Mouse (Mus musculus) midbrain, postnatal 0 days (tissue): ENCODE results near the gene Spop. TPM values are rescaled to one million over a fixed set of nuclear protein-coding genes. Genes with fewer than 3 reads are reported as not detected.

Source experiments
- ATAC-seq: fragments of 200-750 bp; cut with Nextera tagmentation; 2 replicates; pipeline ENCODE4 v1.8.0; 2017; ENCODE audit warnings: moderate number of reproducible peaks, mild to moderate bottlenecking, moderate TSS enrichment, moderate library complexity; ENCODE audit not compliant: low FRiP score
- DNase-seq: peaks from one replicate; pipeline ENCODE4 v3.0.0-alpha.2; 2015; ENCODE audit warnings: low spot score
- H3K27ac ChIP-seq: fragments of 300-500 bp; sonication (generic); 2 replicates; pipeline ENCODE4 v1.5.1; 2014; ENCODE audit warnings: low read depth, mild to moderate bottlenecking, low read length, mixed read lengths
- H3K27me3 ChIP-seq: fragments of 300-500 bp; sonication (generic); 2 replicates; pipeline ENCODE4 v1.6.1; 2014; ENCODE audit warnings: low read length, control low read depth, mixed read lengths; ENCODE audit not compliant: insufficient read depth
- H3K36me3 ChIP-seq: fragments of 300-500 bp; sonication (generic); 2 replicates; pipeline ENCODE4 v1.6.1; 2014; ENCODE audit warnings: low read length, control low read depth, mixed read lengths; ENCODE audit not compliant: insufficient read depth
- H3K4me1 ChIP-seq: fragments of 300-500 bp; sonication (generic); 2 replicates; pipeline ENCODE4 v1.6.1; 2014; ENCODE audit warnings: mild to moderate bottlenecking, control low read depth, antibody characterized with exemption, low read length, mixed read lengths; ENCODE audit not compliant: insufficient read depth
- H3K4me2 ChIP-seq: fragments of 300-500 bp; sonication (generic); 2 replicates; pipeline ENCODE4 v1.6.1; 2014; ENCODE audit warnings: low read depth, mild to moderate bottlenecking, low read length, mixed read lengths; ENCODE audit not compliant: poor library complexity, severe bottlenecking
- H3K4me3 ChIP-seq: fragments of 300-500 bp; sonication (generic); 2 replicates; pipeline ENCODE4 v1.5.1; 2014; ENCODE audit warnings: low read depth, mild to moderate bottlenecking, low read length, moderate library complexity
- H3K9ac ChIP-seq: fragments of 300-500 bp; sonication (generic); replicated peaks from 2 replicates; pipeline ENCODE4 v1.6.1; 2014; ENCODE audit warnings: mild to moderate bottlenecking, low read length, moderate library complexity, mixed read lengths; ENCODE audit not compliant: poor library complexity, severe bottlenecking
- H3K9me3 ChIP-seq: fragments of 300-500 bp; sonication (generic); 2 replicates; pipeline ENCODE4 v1.6.1; 2016; ENCODE audit warnings: low read length, control low read depth
- CTCF ChIP-seq: IDR thresholded peaks from 2 replicates; pipeline ENCODE4 v1.5.1; 2016; ENCODE audit warnings: antibody characterized with exemption, mild to moderate bottlenecking
- WGBS: fragments of 180-500 bp; shearing (Covaris S2); extraction: QIAGEN DNeasy Blood & Tissue Kit; methylation state at CpG from one replicate; pipeline ENCODE4 v1.1.7; 2014; 5-methylcytosine and 5-hydroxymethylcytosine counted together
- polyA plus RNA-seq: library from polyadenylated mRNA; unstranded; fragments of >200 nt; fragmentation: Nextera tagmentation; extraction: Ambion mirVana; gene quantifications from 2 replicates; pipeline ENCODE4 v1.2.1, GENCODE M21; 2015
- total RNA-seq: library from RNA; depleted of rRNA; stranded (reverse); fragments of >200 nt; gene quantifications from 2 replicates; pipeline ENCODE4 v1.2.3, GENCODE M21; 2014

The Spop gene
- total and polyA plus RNA-seq, 2 experiments from 2014 or later, result 54.3 to 231 TPM

DNA sequence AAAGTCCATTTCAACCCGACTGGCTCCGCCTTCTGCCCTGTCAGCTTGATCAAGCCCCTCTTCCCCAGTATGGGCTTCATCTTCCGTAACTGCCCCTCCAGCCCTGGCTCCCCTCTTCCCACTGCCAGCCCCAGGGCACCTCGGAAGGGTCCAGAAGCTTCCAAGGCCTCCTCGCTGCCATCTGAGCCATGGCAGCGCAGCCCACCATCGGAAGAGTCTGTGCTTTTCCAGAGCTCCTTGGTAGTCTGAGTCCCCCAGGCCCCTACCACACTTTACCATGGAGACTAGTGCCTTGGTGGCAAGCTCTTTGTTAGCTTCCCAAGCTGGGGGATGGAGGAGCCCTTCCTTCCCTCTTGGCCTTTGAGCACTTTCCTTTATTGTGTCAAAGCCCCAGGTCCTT lies 33.2 kb upstream of the Spop start:
- H3K4me3 ChIP-seq, result no peak overlapping the region

DNA sequence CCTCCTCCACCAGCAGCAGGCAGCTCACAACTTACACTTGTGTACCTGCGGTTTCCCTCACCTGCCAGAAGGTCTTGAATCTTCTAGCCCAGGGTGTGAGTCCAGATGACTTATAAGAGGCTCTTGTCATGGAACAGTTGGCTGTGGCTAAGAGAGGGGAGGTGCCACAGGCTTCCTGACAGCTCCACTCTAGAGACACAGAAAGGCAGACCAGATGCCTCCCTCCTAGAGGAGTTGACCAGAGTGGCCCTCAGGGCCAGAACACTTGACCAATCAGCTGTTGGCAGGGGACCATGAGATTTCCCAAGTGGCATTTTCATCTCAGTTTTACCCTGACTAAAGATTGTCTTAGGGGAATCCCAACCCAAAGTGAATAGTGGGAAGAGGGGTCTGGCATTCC lies 32.7 kb upstream of the Spop start:
- peaks cover 3% of the 10 kb centered on the region; the same call in 1 of the 2 replicates for H3K4me1 ChIP-seq
- H3K9ac ChIP-seq, result no peak overlapping the region
- no peak for ATAC-seq
- H3K27me3 ChIP-seq, result no peaks in the 10 kb centered on the region
- no peak for TF ChIP-seq CTCF
- H3K9me3 ChIP-seq, result no peaks in the 10 kb centered on the region
- no peak for DNase-seq
- H3K27ac ChIP-seq, result no peak overlapping the region
- H3K36me3 ChIP-seq, result peaks cover 3% of the 10 kb centered on the region; the same call in 1 of the 2 replicates
- 100% methylated on average over 1 of the region's 1 CpGs for WGBS
- no peak overlapping the region for H3K4me2 ChIP-seq
- no peak overlapping the region for H3K4me3 ChIP-seq

More for the DNA sequence above, 33.2 kb upstream of the Spop start:
- no peak overlapping the region for H3K9ac ChIP-seq
- no peak for DNase-seq
- peaks cover 3% of the 10 kb centered on the region; the same call in 1 of the 2 replicates for H3K4me1 ChIP-seq
- no peak overlapping the region for H3K4me2 ChIP-seq
- TF ChIP-seq CTCF, result no peak
- no peaks in the 10 kb centered on the region for H3K9me3 ChIP-seq
- H3K36me3 ChIP-seq, result peaks cover 3% of the 10 kb centered on the region; the same call in 1 of the 2 replicates
- H3K27me3 ChIP-seq, result no peaks in the 10 kb centered on the region
- no peak overlapping the region for H3K27ac ChIP-seq
- ATAC-seq, result no peak
- WGBS, result 91% methylated on average over 7 of the region's 7 CpGs

DNA sequence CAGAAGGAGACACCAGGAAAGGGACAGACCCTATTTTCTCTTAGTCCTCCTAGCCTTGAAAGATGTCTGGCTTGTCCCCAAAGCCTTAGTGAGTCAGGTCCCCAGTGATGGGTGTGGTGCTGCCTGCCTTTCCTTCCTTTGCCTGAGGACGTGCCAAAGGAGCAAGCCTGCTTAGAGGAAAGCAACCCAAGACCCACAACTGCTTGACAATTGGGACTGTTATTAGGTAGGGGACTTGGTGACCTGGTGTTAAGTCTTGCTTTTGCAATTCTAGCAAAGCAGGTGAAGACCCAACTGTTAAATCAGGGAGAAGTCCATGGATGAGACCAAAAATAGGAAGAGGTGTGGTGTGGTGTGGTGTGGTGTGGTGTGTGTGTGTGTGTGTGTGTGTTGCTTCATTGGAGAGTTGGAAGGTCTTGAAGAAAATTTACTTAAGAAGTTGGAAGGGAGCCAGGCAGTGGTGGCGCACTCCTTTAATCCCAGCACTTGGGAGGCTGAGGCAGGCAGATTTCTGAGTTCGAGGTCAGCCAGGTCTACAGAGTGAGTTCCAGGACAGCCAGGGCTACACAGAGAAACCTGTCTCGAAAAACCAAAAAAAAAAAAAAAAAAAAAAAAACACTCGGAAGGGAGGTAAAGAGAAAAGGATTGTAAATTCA lies 30.4 kb upstream of the Spop start:
- no peak for TF ChIP-seq CTCF
- 85% methylated on average over 5 of the region's 5 CpGs for WGBS
- Histone ChIP-seq H3K27ac (no peak overlapping the region), H3K9me3 (no peaks in the 10 kb centered on the region), H3K4me2 (no peak overlapping the region), H3K9ac (no peak overlapping the region; the same call in 1 of the 2 replicates), H3K4me1 (peaks cover 3% of the 10 kb centered on the region; the same call in 1 of the 2 replicates), H3K36me3 (peaks cover 17% of the 10 kb centered on the region), H3K27me3 (no peaks in the 10 kb centered on the region), H3K4me3 (no peak overlapping the region)
- DNase-seq (no peak), ATAC-seq (no peak)

GRCm38 (mm10) chr11:95384004-95384318 lies 29.9 kb upstream of the Spop start:
- Histone ChIP-seq H3K27me3 (no peaks in the 10 kb centered on the region), H3K9ac (peak overlapping the region; percentile 26; the same call in 1 of the 2 replicates), H3K4me3 (peak overlapping the region; percentile 63), H3K9me3 (no peaks in the 10 kb centered on the region), H3K27ac (no peak overlapping the region), H3K36me3 (peaks cover 22% of the 10 kb centered on the region), H3K4me2 (peak overlapping the region; percentile 31; the same call in 1 of the 2 replicates), H3K4me1 (peaks cover 3% of the 10 kb centered on the region; the same call in 1 of the 2 replicates)
- WGBS, result 41% methylated on average over 9 of the region's 9 CpGs
- ATAC-seq (no peak), DNase-seq (no peak)
- TF ChIP-seq CTCF, result no peak

DNA sequence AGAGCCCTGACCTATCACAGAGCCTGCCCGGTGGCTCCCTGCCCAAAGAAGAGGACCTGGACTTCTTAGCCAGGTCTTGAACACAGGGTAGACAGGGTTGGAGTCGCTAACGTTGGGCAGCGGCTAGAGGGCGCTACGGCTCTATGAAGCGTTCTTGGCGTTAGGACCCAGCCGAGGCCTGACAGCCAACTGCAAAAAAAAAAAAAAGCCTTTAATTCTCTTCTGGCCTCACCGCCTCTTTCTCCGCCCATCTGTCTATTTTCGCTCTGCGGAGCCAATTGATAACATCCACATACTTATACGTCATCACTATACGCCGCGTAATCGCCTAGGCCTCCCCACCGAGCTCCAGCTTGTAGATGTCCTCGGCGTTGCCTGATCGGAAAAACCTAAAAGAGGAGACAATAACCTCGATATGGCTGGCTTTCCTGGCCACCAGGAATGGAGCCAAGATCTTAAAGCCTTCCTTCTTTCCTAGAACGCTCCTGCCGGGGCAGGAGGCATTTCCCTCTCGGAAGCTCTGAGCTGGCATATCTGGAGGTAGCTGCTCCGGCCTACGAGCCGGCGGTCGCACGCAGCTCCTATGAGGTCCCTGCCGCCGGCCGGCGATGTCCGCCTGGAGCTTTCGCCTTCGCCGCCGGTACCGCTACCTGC lies 29.4 kb upstream of the Spop start, which contains the start of gene Slc35b1:
Gene Slc35b1 (plus strand): TSS at position 374 of the 654 bp plus-strand sequence.
- Histone ChIP-seq H3K4me3 (peak within 1 kb of the TSS; percentile 63), H3K9ac (peak within 1 kb of the TSS; percentile 82), H3K27me3 (no peaks in the 10 kb centered on the region), H3K27ac (peak within 1 kb of the TSS; percentile 92), H3K9me3 (no peaks in the 10 kb centered on the region), H3K36me3 (peaks cover 27% of the 10 kb centered on the region), H3K4me1 (peaks cover 3% of the 10 kb centered on the region; the same call in 1 of the 2 replicates), H3K4me2 (peak within 1 kb of the TSS; percentile 53)
- TF ChIP-seq CTCF, result peak; percentile 90
- WGBS, result 0% methylated on average over 42 of the region's 42 CpGs
- DNase-seq (peak; percentile 100), ATAC-seq (peak; percentile 95)

DNA sequence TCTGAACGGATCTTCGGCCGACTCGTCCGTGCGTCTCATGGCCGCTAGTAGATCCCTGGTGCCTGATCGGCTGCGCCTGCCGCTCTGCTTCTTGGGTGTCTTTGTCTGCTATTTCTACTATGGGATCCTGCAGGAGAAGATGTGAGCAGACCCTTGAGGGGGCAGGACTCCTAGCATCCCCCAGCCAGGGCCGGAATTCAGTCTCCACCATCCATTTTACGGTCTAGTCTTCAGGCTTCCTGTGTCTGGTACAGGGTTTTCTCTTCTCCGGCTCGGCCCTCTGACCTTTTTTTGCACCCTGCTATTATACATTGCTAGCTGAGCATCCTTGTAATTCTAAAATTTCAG lies 28.9 kb upstream of the Spop start:
- Histone ChIP-seq H3K27ac (peak overlapping the region; percentile 92), H3K4me3 (peak overlapping the region; percentile 63), H3K9me3 (no peaks in the 10 kb centered on the region), H3K27me3 (no peaks in the 10 kb centered on the region), H3K36me3 (peaks cover 32% of the 10 kb centered on the region), H3K4me2 (peak overlapping the region; percentile 53), H3K9ac (peak overlapping the region; percentile 82), H3K4me1 (peaks cover 3% of the 10 kb centered on the region; the same call in 1 of the 2 replicates)
- DNase-seq (no peak), ATAC-seq (peak; percentile 29; the same call in 1 of the 2 replicates)
- TF ChIP-seq CTCF, result no peak
- 0% methylated on average over 14 of the region's 14 CpGs for WGBS
